Comparison of ENCODE assay signal across 8 mouse cellular contexts in the genomic region with DNA sequence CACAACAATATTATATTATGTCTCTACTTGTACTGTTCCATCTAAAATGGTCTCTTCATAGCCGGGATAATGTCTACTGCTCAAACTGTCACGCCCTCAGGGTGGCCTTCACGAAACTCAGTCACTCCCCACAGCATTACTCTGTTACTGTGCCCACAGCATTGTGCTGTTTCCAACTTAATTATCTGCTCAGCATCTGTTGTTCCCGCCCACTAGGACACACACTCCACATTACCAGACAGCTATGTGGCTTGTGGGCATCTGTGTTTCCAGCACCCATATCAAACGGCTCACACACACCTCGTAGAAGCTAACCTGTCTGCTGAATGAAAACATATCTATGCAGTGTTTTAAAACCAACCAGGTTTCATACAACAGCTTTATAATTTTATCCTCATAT. TPM values are rescaled to one million over a fixed set of nuclear protein-coding genes. Genes with fewer than 3 reads are reported as not detected.
DNase-seq lines count a peak whose midpoint lies in the region; ATAC-seq lines count a peak whose summit lies in the region.
"Had no signal": no experiment of that assay in that cellular context is flagged by ENCODE, and none has a peak within 500 bp of the region (broad histone marks: within the 10 kb centered on the region; RNA-seq: fewer than 3 reads in every experiment).

No protein-coding gene starts in this region.

- H3K4me1 ChIP-seq in hindbrain, embryonic 14.5 days (replicated peaks; ENCODE audit: control insufficient read depth, insufficient read depth, low read length) = peaks cover 3% of the 10 kb centered on the region; the same call in 1 of the 2 replicates
- H3K4me1 ChIP-seq in midbrain, embryonic 16.5 days (ENCODE audit: control insufficient read depth, insufficient read depth, low read length) = 0 out of 2 replicates have a peak, but pooled peaks cover 3% of the 10 kb centered on the region
- H3K4me1 ChIP-seq: lung, embryonic 15.5 days had no signal

- no peak overlapping the region for H3K4me3 ChIP-seq in hindbrain, embryonic 14.5 days (replicated peaks; ENCODE audit: low read length)
- no peak overlapping the region for H3K4me3 ChIP-seq in midbrain, embryonic 16.5 days (ENCODE audit: low read depth, low read length)

- no peak overlapping the region for H3K9ac ChIP-seq in hindbrain, embryonic 14.5 days
- H3K9ac ChIP-seq in midbrain, embryonic 16.5 days (ENCODE audit: low read depth, low read length) = no peak overlapping the region
- H3K9ac ChIP-seq: lung, embryonic 15.5 days had no signal

- no peaks in the 10 kb centered on the region for H3K36me3 ChIP-seq in hindbrain, embryonic 14.5 days (replicated peaks; ENCODE audit: control insufficient read depth, insufficient read depth)
- H3K36me3 ChIP-seq in midbrain, embryonic 16.5 days (ENCODE audit: control insufficient read depth, insufficient read depth, low read length) = no peaks in the 10 kb centered on the region
- H3K36me3 ChIP-seq: lung, embryonic 15.5 days had no signal

- peak; percentile 31 for ATAC-seq in common myeloid progenitor, adult 5-6 weeks (replicated peaks; ENCODE audit: low read depth, poor library complexity, severe bottlenecking)
- no peak for ATAC-seq in hindbrain, embryonic 14.5 days (ENCODE audit: low FRiP score)
- ATAC-seq in midbrain, embryonic 16.5 days = peak; percentile 41; the same call in 1 of the 2 replicates

- intact Hi-C loops in left cerebral cortex, postnatal 10 days (cut with DNase I) = no loop called here

- DNase-seq in left cerebral cortex, adult 8-10 months (ENCODE audit: low spot score in 2 of 2) = peak; percentile 12 to 57
- no peak for DNase-seq in left cerebral cortex, postnatal 10 days (ENCODE audit: extremely low spot score in 1 of 2, low spot score in 2 of 2)
- no peak for DNase-seq in hindbrain, embryonic 14.5 days (ENCODE audit: low spot score)
- DNase-seq in testis, postnatal 14 days (ENCODE audit: low spot score) = no peak
- no peak for DNase-seq in urinary bladder, adult 18-20 months (ENCODE audit: low spot score in 2 of 2)

- no peak overlapping the region for H3K27ac ChIP-seq in hindbrain, embryonic 14.5 days
- H3K27ac ChIP-seq in midbrain, embryonic 16.5 days (ENCODE audit: low read length) = no peak overlapping the region
- H3K27ac ChIP-seq: lung, embryonic 15.5 days had no signal

- peak overlapping the region; percentile 50; the same call in 1 of the 2 replicates for H3K4me2 ChIP-seq in hindbrain, embryonic 14.5 days (replicated peaks)
- H3K4me2 ChIP-seq in midbrain, embryonic 16.5 days (ENCODE audit: low read length) = peak overlapping the region; percentile 64; the same call in 1 of the 2 replicates

- H3K27me3 ChIP-seq in hindbrain, embryonic 14.5 days (ENCODE audit: control insufficient read depth, insufficient read depth, low read length) = no peaks in the 10 kb centered on the region
- H3K27me3 ChIP-seq in midbrain, embryonic 16.5 days (ENCODE audit: control insufficient read depth, insufficient read depth, low read depth, low read length) = 0 out of 2 replicates have a peak, but pooled peaks cover 2% of the 10 kb centered on the region
- H3K27me3 ChIP-seq: lung, embryonic 15.5 days had no signal

- H3K9me3 ChIP-seq in hindbrain, embryonic 14.5 days (ENCODE audit: control insufficient read depth, low read length) = no peaks in the 10 kb centered on the region
- H3K9me3 ChIP-seq in midbrain, embryonic 16.5 days (replicated peaks; ENCODE audit: control insufficient read depth, low read length, poor library complexity, severe bottlenecking) = no peaks in the 10 kb centered on the region
- H3K9me3 ChIP-seq: lung, embryonic 15.5 days had no signal

- 36% methylated on average over 6 of the region's 6 CpGs for WGBS in hindbrain, embryonic 14.5 days
- WGBS in midbrain, embryonic 16.5 days = 32% methylated on average over 6 of the region's 6 CpGs

RNA-seq across cellular contexts. Expression of gene Ube2cbp, which starts 13.7 kb away (rescaled TPM):
- total RNA-seq in left cerebral cortex, adult 8-10 months (2022) = 1 to 10 TPM; 6.2 to 9.4 (median 7.9) TPM
- total RNA-seq in left cerebral cortex, postnatal 10 days (2021) = 1 to 10 TPM; 4.4 to 5.9 TPM
- total RNA-seq in common myeloid progenitor, adult 5-6 weeks (2017) = 7.5 and 9.1 TPM in 2 replicates
- 7.4 and 7.6 TPM in 2 replicates for polyA plus RNA-seq in hindbrain, embryonic 14.5 days (2014; fragmentation: Nextera tagmentation; extraction: Ambion mirVana)
- 7.8 and 8.1 TPM in 2 replicates for polyA plus RNA-seq in midbrain, embryonic 16.5 days (2015; fragmentation: Nextera tagmentation; extraction: Ambion mirVana)

RNA-seq across cellular contexts. Expression of gene Dop1a, which starts 15.9 kb away (rescaled TPM):
- total RNA-seq in left cerebral cortex, adult 8-10 months (2022) = 10 to 100 TPM; 53.2 to 62.0 (median 57.5) TPM
- total RNA-seq in left cerebral cortex, postnatal 10 days (2021) = 10 to 100 TPM; 53.4 to 55.1 TPM
- total RNA-seq in common myeloid progenitor, adult 5-6 weeks (2017) = 27.5 and 31.0 TPM in 2 replicates
- 41.0 and 45.9 TPM in 2 replicates for polyA plus RNA-seq in hindbrain, embryonic 14.5 days (2014; fragmentation: Nextera tagmentation; extraction: Ambion mirVana)
- polyA plus RNA-seq in midbrain, embryonic 16.5 days (2015; fragmentation: Nextera tagmentation; extraction: Ambion mirVana) = 34.1 and 45.0 TPM in 2 replicates

Comparison
In these comparisons a context has a peak if more than half of its experiments do, and no peak if none do; other contexts are left out.
1. DNase-seq: peak in left cerebral cortex, adult 8-10 months (2 of 2); none in left cerebral cortex, postnatal 10 days (0 of 2), hindbrain, embryonic 14.5 days (single experiment), testis, postnatal 14 days (single experiment) and urinary bladder, adult 18-20 months (0 of 2).